Mouse (Mus musculus): ENCODE results near the gene Gpr55. TPM values are rescaled to one million over a fixed set of nuclear protein-coding genes. Genes with fewer than 3 reads are reported as not detected.

Gene Gpr55
- total RNA-seq, 2 experiments from 2014 or later = not detected

- no peak for DNase-seq (ENCODE audit: low spot score in 2 of 2)
- Histone ChIP-seq H3K4me3 (peak overlapping the region; percentile 49), H3K27ac (peak overlapping the region; percentile 92)
- TF ChIP-seq CTCF (conservative IDR thresholded peaks at IDR 0.05) = peak; percentile 60
Observed at GRCm38 (mm10) chr1:85899388-85899761, 61.4 kb downstream of the Gpr55 start.

- no peak for TF ChIP-seq CTCF (conservative IDR thresholded peaks at IDR 0.05)
- DNase-seq (ENCODE audit: low spot score in 2 of 2) = no peak
- peak overlapping the region; percentile 49 for H3K4me3 ChIP-seq
- peak overlapping the region; percentile 92 for H3K27ac ChIP-seq
Observed at GRCm38 (mm10) chr1:85898761-85899387, 61.9 kb downstream of the Gpr55 start.

GRCm38 (mm10) chr1:85897901-85898760 lies 62.7 kb downstream of the Gpr55 start:
- Histone ChIP-seq H3K27ac (peak overlapping the region; percentile 92), H3K4me3 (peak overlapping the region; percentile 49)
- no peak for TF ChIP-seq CTCF (conservative IDR thresholded peaks at IDR 0.05)
- no peak for DNase-seq (ENCODE audit: low spot score in 2 of 2)

- no peak for DNase-seq (ENCODE audit: low spot score in 2 of 2)
- Histone ChIP-seq H3K4me3 (peak overlapping the region; percentile 93), H3K27ac (peak overlapping the region; percentile 96)
- no peak for TF ChIP-seq CTCF (conservative IDR thresholded peaks at IDR 0.05)
Observed at GRCm38 (mm10) chr1:85896781-85897700, 63.8 kb downstream of the Gpr55 start.

- no peak for TF ChIP-seq CTCF (conservative IDR thresholded peaks at IDR 0.05)
- DNase-seq (ENCODE audit: low spot score in 2 of 2) = no peak
- H3K4me3 ChIP-seq = peak overlapping the region; percentile 93
- peak overlapping the region; percentile 96 for H3K27ac ChIP-seq
Observed at GRCm38 (mm10) chr1:85896110-85896509, 64.7 kb downstream of the Gpr55 start.

- peak; percentile 79 for TF ChIP-seq CTCF (conservative IDR thresholded peaks at IDR 0.05)
- H3K4me3 ChIP-seq = peak overlapping the region; percentile 93
- H3K27ac ChIP-seq = peak overlapping the region; percentile 96
- peak; percentile 65 to 69 for DNase-seq (ENCODE audit: low spot score in 2 of 2)
Observed at GRCm38 (mm10) chr1:85895391-85895837, 65.4 kb downstream of the Gpr55 start.

- DNase-seq (ENCODE audit: low spot score in 2 of 2) = peak; percentile 62 to 66
- Histone ChIP-seq H3K4me3 (peak overlapping the region; percentile 93), H3K27ac (peak overlapping the region; percentile 96)
- no peak for TF ChIP-seq CTCF (conservative IDR thresholded peaks at IDR 0.05)
Observed at GRCm38 (mm10) chr1:85894748-85895360, 66.0 kb downstream of the Gpr55 start.

GRCm38 (mm10) chr1:85894231-85894747 lies 66.5 kb downstream of the Gpr55 start, which contains the start of gene Itm2c:
Gene Itm2c, plus strand, starts transcription at chr1:85894281.
- DNase-seq (ENCODE audit: low spot score in 2 of 2) = peak; percentile 90 to 92
- Histone ChIP-seq H3K4me3 (peak within 1 kb of the TSS; percentile 93), H3K27ac (peak within 1 kb of the TSS; percentile 96)
- no peak for TF ChIP-seq CTCF (conservative IDR thresholded peaks at IDR 0.05)

Other genes starting within 250 kb of the Gpr55 start
- gene A630001G21Rik, start 182.4 kb downstream of the Gpr55 start, total RNA-seq (2021) = under 1 TPM; 0.59 to 0.79 TPM
- 100 to 1,000 TPM; 152 to 157 TPM for gene Cab39, start 167.6 kb downstream of the Gpr55 start, total RNA-seq (2021)
- 100 to 1,000 TPM; 748 to 802 TPM for gene Itm2c, start 66.7 kb downstream of the Gpr55 start, total RNA-seq (2021)
- 1 to 10 TPM; 3.3 to 3.6 TPM for gene 4933407L21Rik, start 32.5 kb downstream of the Gpr55 start, total RNA-seq (2021)
- gene Spata3, start 55.8 kb upstream of the Gpr55 start, total RNA-seq (2021) = 1 to 10 TPM; 1.2 TPM
- gene 2810459M11Rik, start 84.9 kb upstream of the Gpr55 start, total RNA-seq (2021) = 10 to 100 TPM in 1 of 2 experiments, 1 to 10 TPM in 1; 9.8 to 11.9 TPM
- 100 to 1,000 TPM; 105 to 111 TPM for gene Psmd1, start 103.4 kb upstream of the Gpr55 start, total RNA-seq (2021)
- not detected for gene Htr2b, start 151.0 kb upstream of the Gpr55 start, total RNA-seq (2021)
- 1 to 10 TPM; 2.1 to 9.0 TPM for gene Gm21972, start 172.6 kb upstream of the Gpr55 start, total RNA-seq (2021)
- 10 to 100 TPM; 37.3 to 40.1 TPM for gene Armc9, start 193.8 kb upstream of the Gpr55 start, total RNA-seq (2021)